Mouse (Mus musculus): ENCODE measurements around the gene Slc25a34. TPM values are rescaled to one million over a fixed set of nuclear protein-coding genes. Genes with fewer than 3 reads are reported as not detected.

The Slc25a34 gene
- polyA plus RNA-seq, 1 experiment from 2014 or later: not detected

DNA sequence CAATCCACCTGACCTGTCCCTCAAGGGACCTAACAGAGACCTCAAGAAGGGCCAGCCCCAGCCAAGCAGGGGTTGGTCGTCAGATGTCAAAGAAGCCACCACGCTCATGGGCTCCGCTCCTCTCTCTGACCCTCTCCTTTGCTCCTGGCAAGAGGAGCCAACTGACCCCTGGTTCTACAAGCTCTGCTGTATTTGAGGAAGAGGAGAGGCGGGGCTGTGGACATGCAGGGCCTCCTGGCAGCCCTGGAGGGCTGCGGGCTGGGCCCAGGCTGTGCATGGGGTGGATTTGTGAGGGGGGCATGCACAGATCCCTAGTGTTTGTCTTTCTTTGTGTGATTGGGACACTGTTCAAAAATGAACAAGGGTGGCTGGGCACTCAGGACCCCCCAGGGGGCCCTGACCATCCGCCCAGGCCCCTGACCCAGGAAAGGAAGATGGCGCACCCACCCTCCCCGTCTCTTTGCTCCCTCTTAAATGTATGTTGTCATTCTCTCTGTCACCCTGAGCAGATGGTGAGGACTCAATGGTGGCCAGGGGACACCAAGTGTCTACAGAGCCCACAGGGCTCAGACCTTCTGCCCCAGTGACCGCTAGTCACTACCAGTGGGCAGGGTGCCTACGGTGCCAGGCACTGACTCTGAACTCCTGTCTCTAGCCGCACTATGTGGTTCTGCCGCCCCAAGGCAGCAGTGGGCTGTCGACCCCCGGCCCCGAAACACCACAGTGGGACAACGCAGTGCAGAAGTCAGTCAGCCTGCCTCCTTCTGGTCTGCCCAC is 2.3 kb upstream of the Slc25a34 start:
- Histone ChIP-seq H3K27me3 (no peaks in the 10 kb centered on the region), H3K27ac (no peak overlapping the region), H3K9me3 (no peaks in the 10 kb centered on the region), H3K4me2 (no peak overlapping the region), H3K4me3 (replicated peaks) (no peak overlapping the region), H3K36me3 (peaks cover 68% of the 10 kb centered on the region), H3K4me1 (replicated peaks) (no peaks in the 10 kb centered on the region), H3K9ac (replicated peaks) (no peak overlapping the region)
- 90% methylated on average over 16 of the region's 16 CpGs for WGBS
- no peak for ATAC-seq (ENCODE audit: insufficient number of reproducible peaks, insufficient read depth, low FRiP score, low TSS enrichment, low read depth)

DNA sequence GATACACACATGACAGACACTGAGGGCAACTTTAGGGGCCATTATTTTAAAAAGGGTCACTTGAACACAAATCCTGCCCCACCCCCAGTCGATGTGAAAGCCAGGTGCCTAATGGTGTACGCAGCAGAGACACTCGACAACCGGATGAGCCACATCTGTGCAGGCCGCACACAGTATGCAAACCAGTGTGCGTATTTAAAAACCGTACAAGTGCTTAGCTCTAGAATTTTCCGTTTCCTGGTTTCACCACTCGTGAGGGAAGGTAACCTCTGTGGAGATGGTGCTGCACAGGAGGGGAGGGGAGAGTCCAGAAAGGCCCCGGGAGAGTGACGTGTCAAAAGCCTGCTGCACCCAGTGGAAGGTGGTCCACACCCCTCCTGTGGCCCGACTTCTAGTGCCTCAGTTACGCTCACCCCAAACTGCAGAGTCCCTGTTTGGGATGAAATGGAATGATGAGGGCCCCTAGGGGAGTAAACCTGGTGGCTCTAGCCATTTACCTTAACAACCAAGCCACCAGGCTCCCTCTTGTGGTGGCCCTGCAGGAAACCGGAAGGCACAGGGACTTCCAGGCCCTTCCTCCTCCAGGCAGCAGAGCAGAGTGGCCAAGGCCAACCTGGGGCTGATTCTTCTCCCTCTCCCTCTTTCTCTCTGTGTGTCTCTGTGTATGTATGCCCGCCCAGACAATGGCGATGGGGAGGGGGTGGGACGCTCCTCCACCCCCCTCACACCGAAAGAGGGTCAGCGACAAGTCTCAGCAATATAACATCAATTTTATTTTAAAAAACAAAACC is 1.6 kb upstream of the Slc25a34 start:
- Histone ChIP-seq H3K4me3 (replicated peaks) (no peak overlapping the region), H3K27me3 (no peaks in the 10 kb centered on the region), H3K4me1 (replicated peaks) (no peaks in the 10 kb centered on the region), H3K9ac (replicated peaks) (no peak overlapping the region), H3K4me2 (no peak overlapping the region), H3K27ac (no peak overlapping the region), H3K36me3 (peaks cover 61% of the 10 kb centered on the region), H3K9me3 (no peaks in the 10 kb centered on the region)
- WGBS: 80% methylated on average over 19 of the region's 19 CpGs
- no peak for ATAC-seq (ENCODE audit: insufficient number of reproducible peaks, insufficient read depth, low FRiP score, low TSS enrichment, low read depth)

DNA sequence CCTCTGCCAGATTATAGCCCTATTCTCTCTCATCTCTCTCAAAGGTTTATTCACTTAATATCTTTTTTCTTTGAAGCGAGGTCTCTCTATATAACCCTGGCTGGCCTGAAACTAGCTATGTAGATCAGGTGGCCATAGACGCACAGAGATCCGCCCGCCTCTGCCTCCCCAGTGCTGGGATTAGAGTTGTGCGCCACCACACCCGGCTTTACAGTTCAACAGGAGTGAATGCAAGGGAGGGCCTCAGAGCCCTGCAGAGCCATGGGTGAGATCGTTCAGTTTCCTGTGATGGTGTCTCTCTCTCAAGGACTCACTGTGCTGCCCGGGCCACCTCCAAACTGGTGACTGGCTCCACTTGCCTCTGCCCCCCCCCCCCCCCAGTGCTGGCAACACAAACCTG is 513 bp upstream of the Slc25a34 start:
- Histone ChIP-seq H3K4me2 (no peak overlapping the region), H3K9ac (replicated peaks) (no peak overlapping the region), H3K27me3 (no peaks in the 10 kb centered on the region), H3K27ac (no peak overlapping the region), H3K4me3 (replicated peaks) (no peak overlapping the region), H3K36me3 (peaks cover 50% of the 10 kb centered on the region), H3K4me1 (replicated peaks) (no peaks in the 10 kb centered on the region), H3K9me3 (no peaks in the 10 kb centered on the region)
- ATAC-seq (ENCODE audit: insufficient number of reproducible peaks, insufficient read depth, low FRiP score, low TSS enrichment, low read depth): no peak
- WGBS: 95% methylated on average over 8 of the region's 8 CpGs

DNA sequence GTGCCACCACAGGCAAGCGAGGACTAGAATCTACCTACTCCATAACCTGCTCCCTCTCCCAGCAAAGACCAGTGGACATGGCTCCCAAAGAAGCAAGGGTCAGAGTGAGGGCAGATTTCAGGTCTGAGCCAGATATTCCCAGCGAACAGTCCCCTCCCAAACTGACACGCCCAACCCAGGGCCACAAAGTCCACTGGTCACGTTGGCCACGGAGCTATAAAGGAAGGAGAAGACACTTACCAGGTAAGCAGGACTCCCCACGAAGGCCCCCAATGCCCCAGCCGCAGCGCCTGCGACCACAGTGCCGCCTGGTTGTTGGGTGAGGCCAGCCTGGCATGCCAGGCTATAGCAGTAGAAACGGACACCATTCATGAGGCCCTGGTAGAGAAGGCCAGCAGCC is 584 bp downstream of the Slc25a34 start:
- ATAC-seq (ENCODE audit: insufficient number of reproducible peaks, insufficient read depth, low FRiP score, low TSS enrichment, low read depth): no peak
- Histone ChIP-seq H3K9ac (replicated peaks) (no peak overlapping the region), H3K27me3 (no peaks in the 10 kb centered on the region), H3K36me3 (peaks cover 39% of the 10 kb centered on the region), H3K9me3 (no peaks in the 10 kb centered on the region), H3K4me1 (replicated peaks) (peaks cover 7% of the 10 kb centered on the region), H3K4me2 (no peak overlapping the region), H3K27ac (no peak overlapping the region), H3K4me3 (replicated peaks) (no peak overlapping the region)
- 88% methylated on average over 11 of the region's 11 CpGs for WGBS

DNA sequence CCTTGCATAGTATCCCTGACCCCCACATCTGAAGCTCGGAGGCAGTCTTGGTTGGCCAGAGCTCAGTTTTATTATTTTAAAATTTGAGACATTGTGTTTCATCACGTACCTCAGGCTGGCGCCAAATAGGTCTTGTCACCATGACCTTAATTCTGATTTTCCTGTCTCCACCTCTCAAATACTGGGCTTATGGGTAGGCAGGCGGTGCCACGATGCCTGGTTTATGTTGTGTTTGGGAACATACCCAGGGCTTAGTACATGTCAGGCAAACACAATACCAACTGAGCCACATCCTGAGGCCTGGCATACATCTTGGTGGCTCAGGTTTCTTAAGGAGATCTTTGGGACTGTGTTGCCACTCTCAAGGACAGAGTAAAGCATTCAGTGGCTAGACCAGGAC is 1.0 kb downstream of the Slc25a34 start:
- H3K9ac ChIP-seq (replicated peaks): no peak overlapping the region
- no peak overlapping the region for H3K27ac ChIP-seq
- no peak for ATAC-seq (ENCODE audit: insufficient number of reproducible peaks, insufficient read depth, low FRiP score, low TSS enrichment, low read depth)
- H3K4me2 ChIP-seq: no peak overlapping the region
- H3K9me3 ChIP-seq: no peaks in the 10 kb centered on the region
- H3K4me3 ChIP-seq (replicated peaks): no peak overlapping the region
- H3K4me1 ChIP-seq (replicated peaks): peaks cover 11% of the 10 kb centered on the region
- H3K27me3 ChIP-seq: no peaks in the 10 kb centered on the region
- peaks cover 35% of the 10 kb centered on the region for H3K36me3 ChIP-seq
- WGBS: 83% methylated on average over 5 of the region's 5 CpGs

DNA sequence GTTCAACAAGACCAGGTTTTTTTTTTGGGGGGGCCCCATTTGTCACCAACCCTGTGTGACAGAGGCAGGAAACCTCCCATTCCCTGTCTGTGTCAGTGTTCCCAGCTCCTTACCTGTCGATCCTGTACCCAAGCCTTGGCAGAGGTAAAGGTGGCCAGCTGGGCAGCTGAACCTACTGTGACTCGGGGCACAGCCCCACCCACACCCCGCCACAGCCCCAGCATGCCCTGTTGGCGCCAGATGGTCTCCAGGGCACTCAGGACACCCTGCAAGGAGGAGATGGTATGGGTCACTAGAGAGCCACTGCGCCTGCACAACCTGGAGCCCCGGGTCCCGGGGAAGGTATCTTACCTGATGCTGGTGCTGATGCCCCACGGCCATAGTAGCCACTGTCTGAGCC is 1.5 kb downstream of the Slc25a34 start:
- Histone ChIP-seq H3K4me3 (replicated peaks) (no peak overlapping the region), H3K9ac (replicated peaks) (no peak overlapping the region), H3K4me2 (no peak overlapping the region), H3K27ac (no peak overlapping the region), H3K4me1 (replicated peaks) (peaks cover 16% of the 10 kb centered on the region), H3K9me3 (no peaks in the 10 kb centered on the region), H3K27me3 (no peaks in the 10 kb centered on the region), H3K36me3 (peaks cover 30% of the 10 kb centered on the region)
- WGBS: 76% methylated on average over 8 of the region's 8 CpGs
- no peak for ATAC-seq (ENCODE audit: insufficient number of reproducible peaks, insufficient read depth, low FRiP score, low TSS enrichment, low read depth)

DNA sequence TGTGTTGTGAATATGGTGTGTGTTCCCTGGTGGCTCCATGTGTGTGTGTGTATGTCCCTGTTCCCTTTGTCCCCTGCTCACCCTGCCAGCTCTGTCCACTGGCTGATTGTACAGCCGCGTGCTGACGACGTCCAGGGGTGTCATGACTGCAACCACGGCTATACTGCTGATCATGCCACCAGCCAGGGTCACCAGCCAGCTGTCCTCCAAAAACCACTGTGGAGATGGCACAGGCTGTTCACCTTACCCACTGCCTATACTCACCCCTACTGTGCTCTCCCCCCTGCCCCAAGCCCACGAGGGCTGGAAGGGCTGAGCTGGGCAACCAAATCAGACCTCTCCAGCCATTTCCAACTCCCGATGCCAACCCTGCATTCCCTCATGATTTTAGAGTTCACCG is 2.3 kb downstream of the Slc25a34 start:
- Histone ChIP-seq H3K9ac (replicated peaks) (no peak overlapping the region), H3K9me3 (no peaks in the 10 kb centered on the region), H3K27me3 (no peaks in the 10 kb centered on the region), H3K4me3 (replicated peaks) (no peak overlapping the region), H3K27ac (no peak overlapping the region), H3K36me3 (peaks cover 23% of the 10 kb centered on the region), H3K4me1 (replicated peaks) (peaks cover 16% of the 10 kb centered on the region), H3K4me2 (no peak overlapping the region)
- ATAC-seq (ENCODE audit: insufficient number of reproducible peaks, insufficient read depth, low FRiP score, low TSS enrichment, low read depth): no peak
- 84% methylated on average over 8 of the region's 8 CpGs for WGBS

DNA sequence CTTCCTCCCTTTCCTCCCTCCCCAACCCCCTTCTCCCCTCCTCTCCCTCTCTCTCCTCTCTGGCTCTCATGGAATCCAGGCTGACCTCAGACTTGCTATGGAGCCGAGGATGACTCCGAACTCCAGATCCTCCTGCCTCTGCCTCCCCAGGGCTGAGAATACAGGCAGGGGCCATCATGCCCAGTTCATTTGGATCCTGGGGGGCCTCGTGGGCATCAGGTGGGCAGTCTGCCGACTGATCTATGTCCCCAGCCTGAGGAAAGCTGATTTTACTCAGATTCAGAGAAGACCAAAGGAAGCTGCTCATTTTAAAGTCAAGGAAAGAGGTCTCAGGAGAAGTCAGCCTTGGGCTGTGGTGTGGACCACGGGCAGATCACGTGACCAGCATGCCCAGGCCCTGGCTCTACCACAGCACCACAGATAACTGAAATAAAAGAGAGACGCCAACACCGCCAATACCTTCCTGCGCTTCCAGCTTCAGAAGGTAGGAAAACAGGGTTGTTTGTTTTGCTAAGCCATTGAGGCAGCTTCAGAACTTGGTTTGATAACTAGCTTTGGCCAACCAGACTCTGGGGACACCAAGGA is 4.2 kb downstream of the Slc25a34 start:
- 0 out of 2 replicates have a peak, but pooled peaks cover 3% of the 10 kb centered on the region for H3K36me3 ChIP-seq
- ATAC-seq (ENCODE audit: insufficient number of reproducible peaks, insufficient read depth, low FRiP score, low TSS enrichment, low read depth): no peak
- H3K27ac ChIP-seq: no peak overlapping the region
- WGBS: 88% methylated on average over 9 of the region's 9 CpGs
- no peak overlapping the region for H3K9ac ChIP-seq (replicated peaks)
- no peaks in the 10 kb centered on the region for H3K27me3 ChIP-seq
- H3K4me1 ChIP-seq (replicated peaks): peaks cover 16% of the 10 kb centered on the region
- no peaks in the 10 kb centered on the region for H3K9me3 ChIP-seq
- no peak overlapping the region for H3K4me3 ChIP-seq (replicated peaks)
- no peak overlapping the region for H3K4me2 ChIP-seq

DNA sequence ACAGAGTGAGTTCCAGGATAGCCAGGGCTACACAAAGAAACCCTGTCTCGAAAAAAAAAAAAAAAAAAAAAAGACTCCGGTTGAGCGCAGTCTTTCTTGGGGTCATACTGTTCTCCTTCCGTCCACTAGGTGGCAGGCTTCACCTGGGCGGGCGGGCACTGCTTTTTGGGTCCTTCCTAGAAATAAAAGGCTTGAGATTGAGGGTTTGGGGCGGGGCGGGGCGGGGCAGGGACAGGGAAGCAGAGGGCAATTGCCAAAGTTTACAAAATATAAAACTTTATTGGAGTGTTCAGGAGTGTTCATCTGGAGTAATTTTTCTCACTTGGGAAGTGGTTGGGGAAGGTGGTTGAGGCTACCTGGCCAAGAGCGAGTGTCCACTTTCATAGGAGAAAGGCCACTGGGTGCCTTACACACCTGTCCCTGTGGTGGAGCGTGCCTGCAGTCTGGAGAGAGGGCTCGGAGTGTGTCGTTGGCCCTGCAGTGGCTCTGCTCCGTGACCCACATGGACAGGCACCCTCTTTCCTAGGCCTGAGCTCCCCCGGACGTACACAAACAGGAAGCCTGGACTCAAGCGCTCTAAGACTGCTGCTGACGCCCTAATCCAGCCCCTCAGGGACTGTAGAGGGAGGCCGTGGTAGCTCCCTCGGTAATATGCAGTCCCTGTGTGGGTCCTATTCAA is 4.9 kb downstream of the Slc25a34 start, which contains the start of gene Tmem82:
Tmem82 (minus strand) TSS at position 69 of the 679 bp plus-strand sequence.
- peaks cover 16% of the 10 kb centered on the region for H3K4me1 ChIP-seq (replicated peaks)
- WGBS: 23% methylated on average over 20 of the region's 20 CpGs

DNA sequence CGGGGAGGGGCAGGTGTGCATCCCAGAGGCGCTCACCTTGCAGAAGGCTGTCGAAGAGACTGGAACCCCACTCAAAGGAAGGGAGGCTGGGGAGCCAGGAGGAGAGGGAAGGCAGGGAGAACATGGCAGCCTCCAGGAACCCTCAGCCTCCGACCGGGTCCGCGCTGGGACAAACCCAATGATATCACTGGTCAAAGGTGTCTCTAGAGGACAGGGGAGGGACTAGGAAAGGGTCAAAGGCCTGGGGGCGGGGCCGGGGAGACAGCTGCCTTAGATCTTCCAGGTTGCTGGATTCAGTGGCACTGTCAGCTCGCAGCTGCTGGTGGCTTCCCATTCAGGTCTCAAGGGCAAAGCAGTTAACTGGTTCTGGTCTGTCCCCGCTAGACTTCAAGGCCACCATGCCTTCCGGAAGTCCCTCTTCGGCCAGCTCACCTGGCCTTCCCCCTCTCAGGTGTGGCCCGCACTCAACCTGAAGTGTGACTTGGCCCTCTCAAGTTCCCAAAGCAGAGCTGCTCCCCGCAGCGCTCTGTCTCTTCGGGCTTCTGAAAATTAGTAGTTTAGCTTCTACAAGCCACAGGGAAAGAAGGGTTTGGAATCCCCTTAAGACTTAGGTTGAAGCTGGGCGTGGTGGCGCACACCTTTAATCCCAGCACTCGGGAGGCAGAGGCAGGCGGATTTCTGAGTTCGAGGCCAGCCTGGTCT is 5.6 kb downstream of the Slc25a34 start:
- Histone ChIP-seq H3K27ac (no peak overlapping the region), H3K4me3 (replicated peaks) (peak overlapping the region; percentile 32), H3K36me3 (no peaks in the 10 kb centered on the region), H3K9ac (replicated peaks) (peak overlapping the region; percentile 42; the same call in 1 of the 2 replicates), H3K9me3 (no peaks in the 10 kb centered on the region), H3K4me1 (replicated peaks) (peaks cover 16% of the 10 kb centered on the region), H3K27me3 (no peaks in the 10 kb centered on the region), H3K4me2 (peak overlapping the region; percentile 59)
- ATAC-seq (ENCODE audit: insufficient number of reproducible peaks, insufficient read depth, low FRiP score, low TSS enrichment, low read depth): 0 out of 2 replicates have a peak, but pooled peaks have one; percentile 5
- WGBS: 11% methylated on average over 22 of the region's 22 CpGs

More for the DNA sequence above, 4.9 kb downstream of the Slc25a34 start, which contains the start of gene Tmem82:
- Histone ChIP-seq H3K9ac (replicated peaks) (peak within 1 kb of the TSS; percentile 42; the same call in 1 of the 2 replicates), H3K4me2 (peak within 1 kb of the TSS; percentile 59), H3K36me3 (no peaks in the 10 kb centered on the region), H3K9me3 (no peaks in the 10 kb centered on the region), H3K4me3 (replicated peaks) (peak within 1 kb of the TSS; percentile 32), H3K27ac (no peak within 1 kb of the TSS), H3K27me3 (no peaks in the 10 kb centered on the region)
- ATAC-seq (ENCODE audit: insufficient number of reproducible peaks, insufficient read depth, low FRiP score, low TSS enrichment, low read depth): no peak

Measured in limb, embryonic 12.5 days (tissue).